ENCODE assay signal across 24 mouse cellular contexts in the genomic region with DNA sequence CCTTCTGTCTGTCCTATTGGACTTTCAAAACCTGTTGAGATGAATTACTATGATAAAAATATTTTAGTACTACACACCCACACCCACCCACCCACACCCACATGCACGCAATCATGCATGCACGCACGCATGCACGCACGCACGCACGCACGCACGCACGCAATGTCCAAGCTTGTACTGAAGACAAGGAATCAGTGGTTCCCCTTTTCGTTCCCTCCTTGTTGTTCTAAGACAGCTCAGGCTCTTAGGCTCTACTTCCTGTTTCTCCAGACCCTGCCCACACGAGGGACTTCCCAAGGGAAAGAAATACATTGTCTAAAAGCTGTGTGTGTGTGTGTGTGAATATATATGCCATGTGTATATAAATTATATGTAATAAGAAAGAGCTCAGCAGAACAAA. TPM values are rescaled to one million over a fixed set of nuclear protein-coding genes. Genes with fewer than 3 reads are reported as not detected.
DNase-seq lines count a peak whose midpoint lies in the region; ATAC-seq and TF ChIP-seq lines count a peak whose summit lies in the region.
"Had no signal": no experiment of that assay in that cellular context is flagged by ENCODE, and none has a peak within 500 bp of the region (broad histone marks: within the 10 kb centered on the region; RNA-seq: fewer than 3 reads in every experiment).

No protein-coding gene starts in this region.

- TF ChIP-seq CTCF in forebrain, postnatal 0 days (IDR thresholded peaks at IDR 0.05; ENCODE audit: low read depth): no peak

- H3K4me1 ChIP-seq in forebrain, postnatal 0 days (ENCODE audit: insufficient read depth): no peaks in the 10 kb centered on the region
- H3K4me1 ChIP-seq: embryonic facial prominence, embryonic 13.5 days; heart, embryonic 10.5 days; hindbrain, embryonic 15.5 days had no signal

- no peak overlapping the region for H3K4me2 ChIP-seq in forebrain, postnatal 0 days (ENCODE audit: low read depth)
- H3K4me2 ChIP-seq: embryonic facial prominence, embryonic 13.5 days; hindbrain, embryonic 15.5 days; midbrain, embryonic 11.5 days had no signal

- no peaks in the 10 kb centered on the region for H3K36me3 ChIP-seq in splenic B cell, adult 2 months (ENCODE audit: control insufficient read depth, insufficient read depth, low read length, poor library complexity, severe bottlenecking)
- no peaks in the 10 kb centered on the region for H3K36me3 ChIP-seq in forebrain, postnatal 0 days (ENCODE audit: insufficient read depth)
- H3K36me3 ChIP-seq: embryonic facial prominence, embryonic 13.5 days; heart, embryonic 10.5 days; hindbrain, embryonic 15.5 days had no signal

- no peak overlapping the region for H3K9ac ChIP-seq in forebrain, postnatal 0 days
- H3K9ac ChIP-seq: embryonic facial prominence, embryonic 13.5 days; hindbrain, embryonic 15.5 days had no signal

- DNase-seq in spleen, postnatal 36 days (ENCODE audit: low spot score in 2 of 2): peak; percentile 27 to 45
- no peak for DNase-seq in spleen, postnatal 4 days (ENCODE audit: low spot score in 2 of 2)
- DNase-seq in lung, postnatal 4 days: peak; percentile 8 to 22
- DNase-seq in splenic B cell, adult 2 months (ENCODE audit: low read depth, low spot score): peak; percentile 80
- DNase-seq in ovary, postnatal 10 days (ENCODE audit: low spot score): no peak
- DNase-seq in forebrain, postnatal 0 days: no peak
- no peak for DNase-seq in frontal cortex, postnatal 25 days (ENCODE audit: low spot score in 2 of 2)
- DNase-seq: adrenal gland, adult 8-10 months; cerebellum, adult 18-20 months; gastrocnemius, postnatal 14 days; heart, postnatal 10 days; right cerebral cortex, adult 18-20 months; thymus, postnatal 36 days had no signal

- no peaks in the 10 kb centered on the region for H3K9me3 ChIP-seq in forebrain, postnatal 0 days (ENCODE audit: low read length)
- H3K9me3 ChIP-seq: embryonic facial prominence, embryonic 13.5 days; heart, embryonic 10.5 days; hindbrain, embryonic 15.5 days had no signal

- no peak overlapping the region for H3K27ac ChIP-seq in forebrain, postnatal 0 days (ENCODE audit: low read depth, low read length)
- H3K27ac ChIP-seq: embryonic facial prominence, embryonic 13.5 days; heart, embryonic 10.5 days; hindbrain, embryonic 15.5 days had no signal

- H3K27me3 ChIP-seq in splenic B cell, adult 2 months (ENCODE audit: control insufficient read depth, insufficient read depth, low read length, poor library complexity, severe bottlenecking): no peaks in the 10 kb centered on the region
- H3K27me3 ChIP-seq in forebrain, postnatal 0 days (ENCODE audit: insufficient read depth, low read length): no peaks in the 10 kb centered on the region
- H3K27me3 ChIP-seq: embryonic facial prominence, embryonic 13.5 days; hindbrain, embryonic 15.5 days had no signal

- no peak overlapping the region for H3K4me3 ChIP-seq in forebrain, postnatal 0 days (ENCODE audit: low read depth, low read length)
- H3K4me3 ChIP-seq: embryonic facial prominence, embryonic 13.5 days; heart, embryonic 10.5 days; hindbrain, embryonic 15.5 days had no signal

- peak; percentile 83 for ATAC-seq in granulocyte monocyte progenitor cell, adult 5-6 weeks (replicated peaks; ENCODE audit: poor library complexity, severe bottlenecking)
- no peak for ATAC-seq in forebrain, postnatal 0 days
- ATAC-seq: forebrain, embryonic 16.5 days had no signal

- WGBS in forebrain, postnatal 0 days: 92% methylated on average over 12 of the region's 12 CpGs

RNA-seq across cellular contexts. Expression of a gene that starts 11.6 kb away (rescaled TPM):
- not detected in 2 replicates for total RNA-seq in granulocyte monocyte progenitor cell, adult 5-6 weeks (2014; fragmentation: Nextera tagmentation)
- not detected in 2 replicates for total RNA-seq in granulocyte monocyte progenitor cell, adult 5-6 weeks (2017)
- 1.4 TPM in 1 of 2 replicates, not detected in the other for total RNA-seq in forebrain, postnatal 0 days (2014; rRNA removed)
- 0.19 and 0.33 TPM in 2 replicates for polyA plus RNA-seq in forebrain, postnatal 0 days (2015; fragmentation: Nextera tagmentation; extraction: Ambion mirVana)
- total RNA-seq: adrenal gland, adult 8-10 months; gastrocnemius, postnatal 14 days; layer of hippocampus, adult 8-10 months had no signal
- polyA plus RNA-seq: forebrain, embryonic 16.5 days; heart, embryonic 10.5 days; intestine, postnatal 0 days; kidney, embryonic 16.5 days; limb, embryonic 11.5 days; liver, embryonic 16.5 days had no signal

Comparison
In these comparisons a context has a peak if more than half of its experiments do, and no peak if none do; other contexts are left out.
1. DNase-seq: peak in spleen, postnatal 36 days (2 of 2), lung, postnatal 4 days (2 of 2) and splenic B cell, adult 2 months (single experiment); none in spleen, postnatal 4 days (0 of 2), ovary, postnatal 10 days (single experiment), forebrain, postnatal 0 days (single experiment) and frontal cortex, postnatal 25 days (0 of 2).